Mouse (Mus musculus) erythroblast, embryonic 14.5 days (primary cell): Measurements from ENCODE around the gene Acsl1.

Source experiments
- GATA1 ChIP-seq: IDR thresholded peaks from 2 replicates; pipeline ENCODE4 v1.6.1; 2012; ENCODE audit warnings: low read length, inconsistent platforms, mixed read lengths
- TAL1 ChIP-seq: IDR thresholded peaks from 3 replicates; pipeline ENCODE4 v1.6.1; 2012; ENCODE audit warnings: low read length, inconsistent platforms, mixed read lengths

DNA sequence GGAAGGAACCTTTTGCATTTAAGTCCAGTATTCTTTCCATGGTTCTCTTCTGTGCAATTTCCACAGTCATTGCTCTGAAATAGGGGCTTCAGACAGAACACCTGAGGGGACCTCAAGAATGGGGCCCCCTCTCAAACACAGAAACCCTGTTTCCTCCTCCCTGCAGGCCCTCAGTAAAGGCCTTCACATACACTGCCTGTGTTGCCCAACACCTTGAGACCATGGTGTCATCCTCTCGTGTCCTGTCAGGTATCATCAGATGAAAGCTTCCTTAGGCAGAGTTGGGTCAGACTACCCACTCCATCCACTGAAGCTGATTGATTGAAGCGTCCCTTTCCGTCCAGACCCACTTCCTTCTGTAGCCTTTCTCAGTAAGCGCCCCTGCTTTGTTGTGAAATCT, 11.9 kb downstream of the Acsl1 start:
- TF ChIP-seq GATA1: no peak
- TF ChIP-seq TAL1: no peak
